Mouse (Mus musculus) forebrain, embryonic 12.5 days (tissue): ENCODE measurements around the gene Mvp. TPM values are rescaled to one million over a fixed set of nuclear protein-coding genes. Genes with fewer than 3 reads are reported as not detected.
A peak's percentile ranks its signal among the peaks of the same experiment; 100 is the strongest.

Experiments used
- ATAC-seq: fragments of 200-750 bp; cut with Nextera tagmentation; 2 replicates; pipeline ENCODE4 v1.8.0; 2017; ENCODE audit warnings: moderate TSS enrichment; ENCODE audit not compliant: low FRiP score
- H3K27ac ChIP-seq: fragments of 300-500 bp; sonication (generic); 2 replicates; pipeline ENCODE4 v1.5.1; 2016; ENCODE audit warnings: mild to moderate bottlenecking
- H3K27me3 ChIP-seq: fragments of 300-500 bp; sonication (generic); 2 replicates; pipeline ENCODE4 v1.6.1; 2016; ENCODE audit warnings: mild to moderate bottlenecking
- H3K36me3 ChIP-seq: fragments of 300-500 bp; sonication (generic); replicated peaks from 2 replicates; pipeline ENCODE4 v1.6.1; 2016; ENCODE audit warnings: mild to moderate bottlenecking
- H3K4me1 ChIP-seq: fragments of 300-500 bp; sonication (generic); 2 replicates; pipeline ENCODE4 v1.6.1; 2016
- H3K4me2 ChIP-seq: fragments of 300-500 bp; sonication (generic); 2 replicates; pipeline ENCODE4 v1.6.1; 2016; ENCODE audit warnings: mild to moderate bottlenecking, moderate library complexity
- H3K4me3 ChIP-seq: fragments of 300-500 bp; sonication (generic); replicated peaks from 2 replicates; pipeline ENCODE4 v1.5.1; 2016; ENCODE audit warnings: mild to moderate bottlenecking
- H3K9ac ChIP-seq: fragments of 300-500 bp; sonication (generic); 2 replicates; pipeline ENCODE4 v1.6.1; 2016; ENCODE audit warnings: mild to moderate bottlenecking
- H3K9me3 ChIP-seq: fragments of 300-500 bp; sonication (generic); 2 replicates; pipeline ENCODE4 v1.6.1; 2016
- WGBS: fragments of 180-500 bp; shearing (Covaris S2); methylation state at CpG from one replicate; pipeline ENCODE4 v1.1.7; 2016; 5-methylcytosine and 5-hydroxymethylcytosine counted together
- polyA plus RNA-seq: library from polyadenylated mRNA; unstranded; fragments of >200 nt; fragmentation: Nextera tagmentation; extraction: Ambion mirVana; gene quantifications from 2 replicates; pipeline ENCODE4 v1.2.1, GENCODE M21; 2016

Mvp gene
- polyA plus RNA-seq, 1 experiment from 2014 or later, result 4.6 TPM

DNA sequence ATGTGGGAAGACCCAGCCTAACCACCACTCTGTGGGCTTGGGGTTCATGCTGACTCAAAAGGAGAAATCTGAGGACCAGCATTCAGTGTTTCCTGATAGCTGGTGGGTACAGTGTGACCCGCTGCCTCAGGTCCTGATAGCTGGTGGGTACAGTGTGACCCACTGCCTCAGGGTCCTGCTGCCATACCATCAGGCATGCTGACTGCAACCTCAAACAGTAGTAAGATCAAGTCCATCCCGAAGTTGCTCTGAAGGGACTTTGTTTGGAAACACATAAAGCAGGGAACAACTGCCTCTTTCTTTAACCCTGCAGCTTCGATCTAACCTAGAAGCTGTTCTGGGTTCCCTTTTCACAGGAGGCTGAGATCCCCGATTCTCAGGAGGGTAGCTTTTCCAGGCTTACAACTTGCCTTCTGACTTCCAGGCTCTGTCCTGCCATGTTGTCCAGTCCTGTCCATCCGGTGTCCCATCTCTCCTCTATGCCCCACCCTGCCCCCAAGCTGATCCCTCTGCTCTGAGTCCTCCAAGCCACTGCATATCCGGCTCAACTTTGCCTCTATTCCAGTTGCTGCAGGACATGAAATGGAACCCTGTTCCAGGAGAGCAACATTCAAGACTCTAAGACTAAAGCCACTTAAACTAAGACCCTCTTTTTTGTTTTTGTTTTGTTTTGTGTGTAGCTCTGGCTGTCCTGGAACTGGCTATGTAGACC is 7.0 kb downstream of the Mvp start:
- Histone ChIP-seq H3K9ac (no peak overlapping the region), H3K4me3 (no peak overlapping the region), H3K4me2 (no peak overlapping the region), H3K4me1 (peaks cover 11% of the 10 kb centered on the region), H3K27me3 (no peaks in the 10 kb centered on the region), H3K36me3 (peaks cover 4% of the 10 kb centered on the region; the same call in 1 of the 2 replicates), H3K9me3 (no peaks in the 10 kb centered on the region), H3K27ac (0 out of 2 replicates have a peak overlapping the region, but pooled peaks have one; percentile 78)
- WGBS, result 84% methylated on average over 6 of the region's 6 CpGs
- ATAC-seq, result no peak

DNA sequence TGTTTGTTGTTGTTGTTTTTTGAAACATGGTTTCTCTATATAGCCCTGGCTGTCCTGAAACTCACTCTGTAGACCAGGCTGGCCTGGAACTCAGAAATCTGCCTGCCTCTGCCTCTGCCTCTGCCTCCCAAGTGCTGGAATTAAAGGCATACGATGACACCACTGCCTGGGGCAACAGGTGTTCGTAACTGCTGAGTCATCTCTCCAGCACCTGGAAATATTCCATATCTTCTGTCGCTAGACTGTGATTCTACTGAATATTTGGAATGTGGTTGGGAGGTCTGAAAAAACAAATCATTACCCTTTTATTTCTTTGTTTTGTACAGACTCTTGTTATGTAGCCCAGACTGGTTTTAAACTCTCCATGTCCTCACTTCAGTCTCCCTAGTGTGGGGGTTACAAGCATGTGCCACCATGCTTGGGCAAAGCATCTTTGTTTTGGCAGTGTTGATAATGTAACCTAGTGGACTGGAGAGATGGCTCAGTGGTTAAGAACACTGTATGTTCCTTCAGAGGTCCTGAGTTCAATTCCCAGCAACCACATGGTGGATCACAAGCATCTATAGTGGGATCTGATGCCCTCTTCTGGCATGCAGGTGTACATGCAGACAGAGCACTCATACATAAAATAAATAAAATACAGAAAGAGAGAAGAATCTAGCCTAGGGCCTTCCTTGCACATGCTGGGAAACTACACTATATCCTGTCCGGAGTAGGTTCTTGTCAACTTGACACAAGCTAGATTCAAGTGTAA is 10.1 kb downstream of the Mvp start:
- Histone ChIP-seq H3K9me3 (no peaks in the 10 kb centered on the region), H3K27me3 (no peaks in the 10 kb centered on the region), H3K4me1 (peaks cover 5% of the 10 kb centered on the region), H3K4me3 (no peak overlapping the region), H3K9ac (no peak overlapping the region), H3K27ac (no peak overlapping the region), H3K36me3 (no peaks in the 10 kb centered on the region), H3K4me2 (no peak overlapping the region)
- WGBS, result 89% methylated on average over 4 of the region's 4 CpGs
- no peak for ATAC-seq

GRCm38 (mm10) chr7:127003620-127004019 is 10.8 kb downstream of the Mvp start:
- WGBS, result 94% methylated on average over 5 of the region's 5 CpGs
- peaks cover 3% of the 10 kb centered on the region for H3K4me1 ChIP-seq
- H3K9me3 ChIP-seq, result no peaks in the 10 kb centered on the region
- ATAC-seq, result no peak
- H3K27me3 ChIP-seq, result no peaks in the 10 kb centered on the region
- no peaks in the 10 kb centered on the region for H3K36me3 ChIP-seq
- no peak overlapping the region for H3K4me2 ChIP-seq
- no peak overlapping the region for H3K27ac ChIP-seq
- no peak overlapping the region for H3K4me3 ChIP-seq
- H3K9ac ChIP-seq, result no peak overlapping the region

DNA sequence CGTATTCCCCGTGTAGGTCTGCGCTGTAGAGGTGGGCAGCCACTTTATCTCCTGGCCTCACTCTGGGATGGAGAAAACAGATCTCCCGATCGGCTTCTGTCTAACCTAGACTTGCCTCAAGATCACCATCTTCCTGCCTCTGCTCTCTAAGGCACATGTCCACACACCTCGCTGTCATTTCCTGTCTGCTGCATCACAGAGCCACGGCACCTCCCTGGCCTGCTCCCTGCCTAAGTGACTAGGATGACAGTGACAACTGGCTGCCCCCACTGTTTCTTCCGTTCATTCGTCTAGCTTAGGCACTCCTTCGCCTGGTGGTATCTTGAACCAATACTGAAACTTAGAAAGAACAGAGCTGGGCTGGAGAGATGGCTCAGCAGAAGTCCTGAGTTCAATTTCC is 14.9 kb downstream of the Mvp start:
- Histone ChIP-seq H3K9me3 (no peaks in the 10 kb centered on the region), H3K27me3 (no peaks in the 10 kb centered on the region), H3K4me1 (no peaks in the 10 kb centered on the region), H3K9ac (no peak overlapping the region), H3K36me3 (no peaks in the 10 kb centered on the region), H3K27ac (no peak overlapping the region), H3K4me3 (no peak overlapping the region), H3K4me2 (no peak overlapping the region)
- WGBS, result 88% methylated on average over 10 of the region's 10 CpGs
- no peak for ATAC-seq

- H3K4me3 ChIP-seq, result no peak overlapping the region
Observed at GRCm38 (mm10) chr7:126996449-126996848, 18.0 kb downstream of the Mvp start.

DNA sequence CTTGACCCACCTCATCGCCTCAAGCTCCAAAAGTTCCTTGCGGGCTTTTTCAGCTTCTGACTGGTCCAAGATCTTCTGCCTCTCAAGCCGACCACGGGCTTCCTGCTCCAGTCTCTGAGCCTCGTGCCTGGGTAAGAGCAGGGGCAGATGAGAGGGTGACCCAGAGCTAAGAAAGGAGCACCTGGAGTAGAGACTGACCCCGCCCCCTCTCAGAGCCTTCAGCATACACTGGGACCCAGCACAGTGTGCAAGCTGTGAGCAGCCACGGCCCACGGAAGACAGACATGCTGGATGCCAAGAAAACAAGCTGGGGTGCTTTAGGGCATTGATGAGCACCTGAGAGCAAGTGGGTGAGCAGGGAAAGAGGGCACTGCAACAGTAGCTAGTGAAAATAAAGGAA is 25.6 kb downstream of the Mvp start:
- WGBS, result 74% methylated on average over 8 of the region's 8 CpGs
- no peak overlapping the region for H3K4me3 ChIP-seq
- ATAC-seq, result no peak
- H3K27ac ChIP-seq, result no peak overlapping the region
- no peaks in the 10 kb centered on the region for H3K9me3 ChIP-seq
- no peaks in the 10 kb centered on the region for H3K36me3 ChIP-seq
- H3K9ac ChIP-seq, result no peak overlapping the region
- no peaks in the 10 kb centered on the region for H3K27me3 ChIP-seq
- H3K4me1 ChIP-seq, result no peaks in the 10 kb centered on the region
- no peak overlapping the region for H3K4me2 ChIP-seq

More at GRCm38 (mm10) chr7:126996449-126996848, 18.0 kb downstream of the Mvp start:
- Histone ChIP-seq H3K27ac (no peak overlapping the region), H3K4me2 (no peak overlapping the region), H3K9ac (no peak overlapping the region), H3K27me3 (no peaks in the 10 kb centered on the region), H3K4me1 (no peaks in the 10 kb centered on the region), H3K9me3 (no peaks in the 10 kb centered on the region), H3K36me3 (no peaks in the 10 kb centered on the region)
- 74% methylated on average over 4 of the region's 4 CpGs for WGBS
- no peak for ATAC-seq

DNA sequence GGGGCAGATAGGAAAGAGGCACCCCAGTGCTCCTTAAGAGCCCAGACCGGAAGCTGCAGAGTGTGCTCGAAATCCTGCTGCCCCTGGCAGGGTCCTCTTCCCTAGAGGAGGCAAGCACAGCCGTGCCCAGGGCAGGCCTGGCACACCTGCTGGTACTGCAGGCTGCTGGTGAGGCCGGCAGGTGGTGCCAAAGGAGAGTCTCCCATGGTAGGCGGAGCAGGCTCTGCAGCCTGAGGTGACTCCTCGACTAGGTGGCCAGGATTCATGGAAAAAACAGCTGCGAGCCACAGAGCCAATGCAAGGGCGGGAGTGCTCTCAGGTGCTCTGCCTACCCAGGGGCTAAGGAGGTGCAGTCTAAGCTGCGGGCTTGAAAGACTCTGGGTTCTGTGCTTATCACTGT is 28.1 kb downstream of the Mvp start:
- Histone ChIP-seq H3K4me1 (no peaks in the 10 kb centered on the region), H3K27ac (no peak overlapping the region), H3K4me2 (no peak overlapping the region), H3K9me3 (no peaks in the 10 kb centered on the region), H3K4me3 (no peak overlapping the region), H3K27me3 (no peaks in the 10 kb centered on the region), H3K9ac (no peak overlapping the region), H3K36me3 (no peaks in the 10 kb centered on the region)
- WGBS, result 53% methylated on average over 9 of the region's 9 CpGs
- no peak for ATAC-seq

DNA sequence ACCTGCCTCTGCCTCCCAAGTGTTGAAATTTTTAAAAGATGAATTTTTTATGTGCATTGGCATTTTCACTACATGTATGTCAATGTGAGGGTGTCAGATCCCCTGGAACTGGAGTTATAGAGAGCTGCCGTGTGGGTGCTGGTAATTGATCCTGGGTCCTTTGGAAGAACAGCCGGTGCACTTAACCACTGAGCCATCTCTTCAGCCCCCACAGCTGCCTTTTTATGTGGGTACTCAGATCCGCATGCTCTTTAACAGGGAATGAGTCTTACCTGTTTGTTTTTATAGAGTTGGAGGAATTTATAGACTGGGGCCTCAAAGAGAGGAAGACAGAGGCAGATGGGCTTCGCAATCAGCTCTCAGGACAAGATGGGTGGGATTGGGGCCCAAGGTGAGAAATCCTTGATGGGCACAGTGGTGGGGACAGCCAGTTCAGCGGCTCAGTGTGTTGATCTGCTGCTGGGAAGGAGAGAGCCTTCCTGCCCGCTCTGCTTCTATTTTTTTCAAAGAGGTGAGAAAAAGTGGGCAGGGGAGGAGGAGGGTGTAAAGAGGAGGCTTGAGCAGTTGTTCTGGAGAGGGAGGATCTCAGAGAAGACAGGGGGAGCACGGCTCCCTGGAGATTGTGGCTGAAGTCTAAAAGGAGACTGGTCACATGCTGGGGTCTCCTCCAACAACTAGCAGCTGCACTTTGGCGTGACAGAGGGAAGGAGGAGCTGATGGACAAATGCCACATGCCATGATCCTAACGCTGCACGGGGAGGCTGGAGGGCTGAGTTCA is 29.6 kb downstream of the Mvp start:
- no peak overlapping the region for H3K4me3 ChIP-seq
- H3K9ac ChIP-seq, result no peak overlapping the region
- H3K27ac ChIP-seq, result no peak overlapping the region
- H3K4me2 ChIP-seq, result no peak overlapping the region
- no peak for ATAC-seq
- no peaks in the 10 kb centered on the region for H3K4me1 ChIP-seq
- H3K9me3 ChIP-seq, result no peaks in the 10 kb centered on the region
- peaks cover 7% of the 10 kb centered on the region for H3K36me3 ChIP-seq
- no peaks in the 10 kb centered on the region for H3K27me3 ChIP-seq
- 69% methylated on average over 10 of the region's 10 CpGs for WGBS

GRCm38 (mm10) chr7:126983113-126983512 is 31.3 kb downstream of the Mvp start:
- peaks cover 25% of the 10 kb centered on the region for H3K36me3 ChIP-seq
- no peak overlapping the region for H3K9ac ChIP-seq
- no peak overlapping the region for H3K4me2 ChIP-seq
- 84% methylated on average over 7 of the region's 7 CpGs for WGBS
- ATAC-seq, result no peak
- H3K27me3 ChIP-seq, result no peaks in the 10 kb centered on the region
- no peaks in the 10 kb centered on the region for H3K9me3 ChIP-seq
- H3K27ac ChIP-seq, result no peak overlapping the region
- H3K4me1 ChIP-seq, result no peaks in the 10 kb centered on the region
- H3K4me3 ChIP-seq, result no peak overlapping the region

GRCm38 (mm10) chr7:126982054-126982453 is 32.4 kb downstream of the Mvp start:
- Histone ChIP-seq H3K4me1 (peaks cover 5% of the 10 kb centered on the region), H3K9me3 (no peaks in the 10 kb centered on the region), H3K4me2 (no peak overlapping the region), H3K4me3 (no peak overlapping the region), H3K9ac (no peak overlapping the region), H3K27me3 (no peaks in the 10 kb centered on the region), H3K27ac (no peak overlapping the region), H3K36me3 (peaks cover 28% of the 10 kb centered on the region)
- 90% methylated on average over 4 of the region's 4 CpGs for WGBS
- no peak for ATAC-seq

DNA sequence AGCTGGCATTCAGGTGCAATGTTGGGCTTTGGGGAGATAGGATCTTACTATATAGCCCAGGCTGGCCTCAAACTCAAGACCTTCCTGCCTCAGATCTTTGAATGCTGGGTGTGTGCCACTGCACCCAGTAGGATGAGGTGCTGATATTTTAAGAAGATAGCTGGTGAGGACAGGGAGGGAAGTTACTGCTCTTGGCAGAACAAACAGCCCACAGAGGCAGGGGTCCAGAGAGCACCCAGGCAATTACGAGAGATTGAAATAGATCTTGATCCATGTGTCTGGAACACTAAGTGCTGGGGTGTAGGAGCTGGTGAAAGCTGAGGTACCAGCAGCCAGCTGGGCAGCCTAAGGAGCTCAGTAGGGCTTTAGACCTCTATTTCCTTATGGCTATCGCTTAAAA is 32.8 kb downstream of the Mvp start:
- H3K36me3 ChIP-seq, result peaks cover 28% of the 10 kb centered on the region
- 89% methylated on average over 2 of the region's 2 CpGs for WGBS
- H3K4me1 ChIP-seq, result peaks cover 8% of the 10 kb centered on the region
- no peak overlapping the region for H3K4me2 ChIP-seq
- no peak overlapping the region for H3K4me3 ChIP-seq
- H3K27me3 ChIP-seq, result no peaks in the 10 kb centered on the region
- ATAC-seq, result no peak
- H3K27ac ChIP-seq, result no peak overlapping the region
- no peaks in the 10 kb centered on the region for H3K9me3 ChIP-seq
- no peak overlapping the region for H3K9ac ChIP-seq

GRCm38 (mm10) chr7:126978841-126979240 is 35.6 kb downstream of the Mvp start:
- no peak overlapping the region for H3K4me3 ChIP-seq
- peaks cover 11% of the 10 kb centered on the region for H3K4me1 ChIP-seq
- no peak overlapping the region for H3K27ac ChIP-seq
- H3K4me2 ChIP-seq, result no peak overlapping the region
- peaks cover 28% of the 10 kb centered on the region for H3K36me3 ChIP-seq
- ATAC-seq, result no peak
- 94% methylated on average over 6 of the region's 6 CpGs for WGBS
- H3K27me3 ChIP-seq, result no peaks in the 10 kb centered on the region
- H3K9me3 ChIP-seq, result no peaks in the 10 kb centered on the region
- no peak overlapping the region for H3K9ac ChIP-seq
